Mouse (Mus musculus): ENCODE data around the gene Abhd14a. TPM values are rescaled to one million over a fixed set of nuclear protein-coding genes. Genes with fewer than 3 reads are reported as not detected.
A peak's percentile ranks its signal among the peaks of the same experiment; 100 is the strongest.

The Abhd14a gene
- polyA plus RNA-seq, 1 experiment from 2014 or later: 51.2 TPM

GRCm38 (mm10) chr9:106478101-106478500, 30.6 kb upstream of the Abhd14a start:
- H3K9ac ChIP-seq (replicated peaks; ENCODE audit: low read length): peak overlapping the region; percentile 62
- 83% methylated on average over 9 of the region's 9 CpGs for WGBS
- DNase-seq: no peak
- peak overlapping the region; percentile 66 for H3K4me3 ChIP-seq (replicated peaks; ENCODE audit: low read depth, low read length)
- peaks cover 12% of the 10 kb centered on the region for H3K4me1 ChIP-seq (ENCODE audit: control insufficient read depth, insufficient read depth, low read length)
- H3K27me3 ChIP-seq (ENCODE audit: control insufficient read depth, insufficient read depth, low read length): no peaks in the 10 kb centered on the region
- H3K9me3 ChIP-seq (ENCODE audit: control insufficient read depth, low read length): no peaks in the 10 kb centered on the region
- peaks cover 26% of the 10 kb centered on the region for H3K36me3 ChIP-seq (ENCODE audit: control insufficient read depth, insufficient read depth, low read length)
- no peak overlapping the region for H3K27ac ChIP-seq (replicated peaks; ENCODE audit: low read depth, low read length)
- H3K4me2 ChIP-seq (ENCODE audit: low read length): peak overlapping the region; percentile 95
- ATAC-seq (ENCODE audit: low FRiP score, low TSS enrichment): no peak

- no peaks in the 10 kb centered on the region for H3K9me3 ChIP-seq (ENCODE audit: control insufficient read depth, low read length)
- H3K36me3 ChIP-seq (ENCODE audit: control insufficient read depth, insufficient read depth, low read length): peaks cover 21% of the 10 kb centered on the region
- H3K4me1 ChIP-seq (ENCODE audit: control insufficient read depth, insufficient read depth, low read length): peaks cover 12% of the 10 kb centered on the region
- H3K27me3 ChIP-seq (ENCODE audit: control insufficient read depth, insufficient read depth, low read length): no peaks in the 10 kb centered on the region
- ATAC-seq (ENCODE audit: low FRiP score, low TSS enrichment): no peak
- H3K4me2 ChIP-seq (ENCODE audit: low read length): peak overlapping the region; percentile 95
- 6% methylated on average over 16 of the region's 16 CpGs for WGBS
- no peak for DNase-seq
- H3K27ac ChIP-seq (replicated peaks; ENCODE audit: low read depth, low read length): no peak overlapping the region
- peak overlapping the region; percentile 62 for H3K9ac ChIP-seq (replicated peaks; ENCODE audit: low read length)
- peak overlapping the region; percentile 66 for H3K4me3 ChIP-seq (replicated peaks; ENCODE audit: low read depth, low read length)
Observed at GRCm38 (mm10) chr9:106477649-106478048, 30.2 kb upstream of the Abhd14a start.

GRCm38 (mm10) chr9:106476924-106477484, 29.5 kb upstream of the Abhd14a start, which contains the start of gene Parp3:
Gene Parp3 (minus strand): TSS chr9:106476949.
- H3K4me3 ChIP-seq (replicated peaks; ENCODE audit: low read depth, low read length): peak within 1 kb of the TSS; percentile 66
- DNase-seq: peak; percentile 100
- WGBS: under 1% methylated on average over 41 of the region's 41 CpGs
- H3K4me1 ChIP-seq (ENCODE audit: control insufficient read depth, insufficient read depth, low read length): peaks cover 12% of the 10 kb centered on the region
- H3K27ac ChIP-seq (replicated peaks; ENCODE audit: low read depth, low read length): 0 out of 2 replicates have a peak within 1 kb of the TSS, but pooled peaks have one; percentile 26
- H3K9me3 ChIP-seq (ENCODE audit: control insufficient read depth, low read length): no peaks in the 10 kb centered on the region
- H3K9ac ChIP-seq (replicated peaks; ENCODE audit: low read length): peak within 1 kb of the TSS; percentile 62
- ATAC-seq (ENCODE audit: low FRiP score, low TSS enrichment): peak; percentile 97
- H3K27me3 ChIP-seq (ENCODE audit: control insufficient read depth, insufficient read depth, low read length): no peaks in the 10 kb centered on the region
- H3K4me2 ChIP-seq (ENCODE audit: low read length): peak within 1 kb of the TSS; percentile 95
- peaks cover 19% of the 10 kb centered on the region; the same call in 1 of the 2 replicates for H3K36me3 ChIP-seq (ENCODE audit: control insufficient read depth, insufficient read depth, low read length)

DNA sequence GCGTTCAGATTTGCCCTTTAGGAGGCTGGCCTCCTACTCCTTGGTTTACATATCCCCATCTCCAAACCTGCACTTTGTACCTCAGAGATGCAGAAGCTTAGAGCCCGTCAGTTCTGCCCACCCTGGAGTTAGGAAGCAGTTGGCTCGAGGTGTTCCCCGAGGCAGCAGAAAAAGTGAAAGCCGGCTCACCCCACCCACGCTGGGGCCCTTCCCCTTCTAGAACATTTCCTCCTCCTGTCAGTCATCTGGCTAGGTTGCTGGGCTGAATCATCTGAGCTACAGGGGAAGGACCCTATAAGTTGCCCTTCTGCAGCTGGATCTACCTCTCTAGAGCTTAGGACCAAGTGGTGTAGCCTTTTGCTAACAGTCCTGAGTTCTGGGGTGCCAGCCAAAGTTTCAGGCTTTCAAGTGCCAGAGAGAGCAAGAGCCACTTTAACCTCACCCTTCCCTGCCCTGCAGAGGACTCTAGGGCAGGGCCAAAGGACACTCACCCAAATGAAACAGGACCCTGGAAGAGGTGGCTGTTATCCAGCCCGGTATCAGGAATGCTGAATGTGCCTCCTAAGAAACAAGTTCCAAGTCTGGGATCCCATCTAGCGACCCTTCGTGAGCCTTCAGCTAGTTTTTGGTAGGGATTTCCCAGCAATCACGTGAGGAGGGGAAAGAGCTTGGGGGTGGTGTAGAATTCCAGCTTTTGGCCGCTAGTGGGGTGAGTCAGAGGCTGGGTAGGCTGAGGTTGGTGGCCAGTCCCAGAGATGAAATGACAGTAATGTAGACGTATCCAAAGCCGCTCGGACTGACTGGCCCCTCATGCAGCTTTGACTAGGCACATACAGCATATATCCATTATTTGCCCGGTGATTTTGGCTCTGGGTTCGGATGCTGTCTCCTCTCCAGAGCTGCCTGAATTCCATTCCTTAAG, 28.8 kb upstream of the Abhd14a start:
- H3K9me3 ChIP-seq (ENCODE audit: control insufficient read depth, low read length): no peaks in the 10 kb centered on the region
- H3K9ac ChIP-seq (replicated peaks; ENCODE audit: low read length): no peak overlapping the region; the same call in 1 of the 2 replicates
- no peaks in the 10 kb centered on the region for H3K27me3 ChIP-seq (ENCODE audit: control insufficient read depth, insufficient read depth, low read length)
- peaks cover 12% of the 10 kb centered on the region; the same call in 1 of the 2 replicates for H3K36me3 ChIP-seq (ENCODE audit: control insufficient read depth, insufficient read depth, low read length)
- peak overlapping the region; percentile 33; the same call in 1 of the 2 replicates for H3K4me2 ChIP-seq (ENCODE audit: low read length)
- WGBS: 39% methylated on average over 16 of the region's 16 CpGs
- H3K4me1 ChIP-seq (ENCODE audit: control insufficient read depth, insufficient read depth, low read length): peaks cover 12% of the 10 kb centered on the region
- H3K27ac ChIP-seq (replicated peaks; ENCODE audit: low read depth, low read length): 0 out of 2 replicates have a peak overlapping the region, but pooled peaks have one; percentile 26
- ATAC-seq (ENCODE audit: low FRiP score, low TSS enrichment) (no peak; the same call in 1 of the 2 replicates), DNase-seq (no peak)
- peak overlapping the region; percentile 66 for H3K4me3 ChIP-seq (replicated peaks; ENCODE audit: low read depth, low read length)

DNA sequence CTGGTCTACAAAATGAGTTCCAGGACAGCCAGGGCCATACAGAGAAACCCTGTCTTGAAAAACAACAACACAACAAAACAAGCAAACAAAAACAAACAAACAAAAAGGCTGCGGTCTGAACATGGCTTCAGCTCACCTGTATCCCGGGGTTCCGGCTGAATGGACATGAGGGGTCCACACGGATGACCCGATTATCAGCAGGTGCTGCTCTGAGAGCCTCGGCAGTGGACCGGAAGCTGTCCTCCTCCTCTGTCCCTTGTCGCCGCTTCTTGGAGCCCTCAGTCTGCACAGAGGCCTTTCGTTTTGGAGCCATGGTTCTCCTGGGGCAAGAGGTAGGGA, 28.2 kb upstream of the Abhd14a start, which contains the start of gene Rrp9:
Rrp9 (plus strand) TSS at position 301 of the 339 bp plus-strand sequence.
- H3K9ac ChIP-seq (replicated peaks; ENCODE audit: low read length): no peak within 1 kb of the TSS; the same call in 1 of the 2 replicates
- 0 out of 2 replicates have a peak within 1 kb of the TSS, but pooled peaks have one; percentile 26 for H3K27ac ChIP-seq (replicated peaks; ENCODE audit: low read depth, low read length)
- no peaks in the 10 kb centered on the region for H3K9me3 ChIP-seq (ENCODE audit: control insufficient read depth, low read length)
- no peaks in the 10 kb centered on the region for H3K27me3 ChIP-seq (ENCODE audit: control insufficient read depth, insufficient read depth, low read length)
- peaks cover 6% of the 10 kb centered on the region; the same call in 1 of the 2 replicates for H3K36me3 ChIP-seq (ENCODE audit: control insufficient read depth, insufficient read depth, low read length)
- peak within 1 kb of the TSS; percentile 33; the same call in 1 of the 2 replicates for H3K4me2 ChIP-seq (ENCODE audit: low read length)
- 87% methylated on average over 10 of the region's 10 CpGs for WGBS
- ATAC-seq (ENCODE audit: low FRiP score, low TSS enrichment) (no peak), DNase-seq (no peak)
- H3K4me1 ChIP-seq (ENCODE audit: control insufficient read depth, insufficient read depth, low read length): peaks cover 12% of the 10 kb centered on the region
- peak within 1 kb of the TSS; percentile 66 for H3K4me3 ChIP-seq (replicated peaks; ENCODE audit: low read depth, low read length)

DNA sequence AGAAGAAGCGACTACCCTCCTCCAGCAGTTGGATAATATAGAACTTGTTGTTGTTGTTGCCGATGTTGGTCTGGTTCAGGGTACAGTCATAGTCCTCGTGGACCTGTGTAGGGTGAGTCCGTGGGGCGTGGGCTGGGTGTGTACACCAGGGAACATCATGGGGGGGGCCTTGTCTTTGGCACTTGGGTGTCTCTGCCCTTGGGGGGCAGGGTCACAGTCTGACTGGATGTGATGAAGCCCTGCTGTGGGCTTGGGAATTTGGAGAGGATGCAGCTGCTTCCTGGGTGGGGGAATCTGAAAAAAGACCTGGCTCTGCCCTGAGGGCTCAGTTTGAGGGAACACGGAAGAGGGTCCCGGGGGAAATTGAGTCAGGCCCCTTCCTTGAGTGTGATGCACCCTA, 27.6 kb upstream of the Abhd14a start:
- Histone ChIP-seq H3K27me3 (ENCODE audit: control insufficient read depth, insufficient read depth, low read length) (no peaks in the 10 kb centered on the region), H3K9me3 (ENCODE audit: control insufficient read depth, low read length) (no peaks in the 10 kb centered on the region), H3K4me3 (replicated peaks; ENCODE audit: low read depth, low read length) (no peak overlapping the region), H3K4me1 (ENCODE audit: control insufficient read depth, insufficient read depth, low read length) (peaks cover 12% of the 10 kb centered on the region), H3K9ac (replicated peaks; ENCODE audit: low read length) (no peak overlapping the region), H3K4me2 (ENCODE audit: low read length) (no peak overlapping the region), H3K27ac (replicated peaks; ENCODE audit: low read depth, low read length) (no peak overlapping the region), H3K36me3 (ENCODE audit: control insufficient read depth, insufficient read depth, low read length) (0 out of 2 replicates have a peak, but pooled peaks cover under 1% of the 10 kb centered on the region)
- WGBS: 63% methylated on average over 7 of the region's 7 CpGs
- ATAC-seq (ENCODE audit: low FRiP score, low TSS enrichment): no peak
- DNase-seq: no peak

- Histone ChIP-seq H3K4me3 (replicated peaks; ENCODE audit: low read depth, low read length) (no peak overlapping the region), H3K9me3 (ENCODE audit: control insufficient read depth, low read length) (no peaks in the 10 kb centered on the region), H3K4me1 (ENCODE audit: control insufficient read depth, insufficient read depth, low read length) (peaks cover 12% of the 10 kb centered on the region), H3K36me3 (ENCODE audit: control insufficient read depth, insufficient read depth, low read length) (no peaks in the 10 kb centered on the region), H3K4me2 (ENCODE audit: low read length) (no peak overlapping the region), H3K9ac (replicated peaks; ENCODE audit: low read length) (0 out of 2 replicates have a peak overlapping the region, but pooled peaks have one; percentile 20), H3K27ac (replicated peaks; ENCODE audit: low read depth, low read length) (no peak overlapping the region), H3K27me3 (ENCODE audit: control insufficient read depth, insufficient read depth, low read length) (no peaks in the 10 kb centered on the region)
- 3% methylated on average over 6 of the region's 6 CpGs for WGBS
- peak; percentile 7; the same call in 1 of the 2 replicates for ATAC-seq (ENCODE audit: low FRiP score, low TSS enrichment)
- peak; percentile 70 for DNase-seq
Observed at GRCm38 (mm10) chr9:106474456-106474855, 27.0 kb upstream of the Abhd14a start.

DNA sequence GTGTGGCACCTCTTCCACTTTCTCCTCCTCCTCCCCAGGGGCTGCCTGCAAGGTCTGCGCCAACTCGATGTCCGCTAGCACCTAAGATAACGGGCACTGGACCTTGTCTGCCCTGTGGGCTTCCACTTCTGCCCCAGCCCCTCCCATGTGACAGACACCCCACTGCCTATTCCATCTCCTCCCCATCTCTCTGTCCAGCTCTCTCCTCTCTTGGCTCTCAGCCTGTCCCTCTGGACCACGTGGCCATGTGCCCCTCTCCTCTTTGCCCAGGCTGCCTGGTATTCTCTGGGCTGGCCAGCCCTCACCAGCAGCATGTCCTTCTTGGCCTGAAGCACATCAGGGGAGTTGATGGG, 26.3 kb upstream of the Abhd14a start:
- WGBS: 72% methylated on average over 5 of the region's 5 CpGs
- Histone ChIP-seq H3K27ac (replicated peaks; ENCODE audit: low read depth, low read length) (no peak overlapping the region), H3K9ac (replicated peaks; ENCODE audit: low read length) (0 out of 2 replicates have a peak overlapping the region, but pooled peaks have one; percentile 20), H3K4me2 (ENCODE audit: low read length) (no peak overlapping the region), H3K36me3 (ENCODE audit: control insufficient read depth, insufficient read depth, low read length) (no peaks in the 10 kb centered on the region), H3K4me1 (ENCODE audit: control insufficient read depth, insufficient read depth, low read length) (peaks cover 12% of the 10 kb centered on the region), H3K4me3 (replicated peaks; ENCODE audit: low read depth, low read length) (no peak overlapping the region), H3K9me3 (ENCODE audit: control insufficient read depth, low read length) (no peaks in the 10 kb centered on the region), H3K27me3 (ENCODE audit: control insufficient read depth, insufficient read depth, low read length) (no peaks in the 10 kb centered on the region)
- DNase-seq (no peak), ATAC-seq (ENCODE audit: low FRiP score, low TSS enrichment) (no peak)
